Comparison of ENCODE assay signal across 13 mouse cellular contexts in the genomic region with DNA sequence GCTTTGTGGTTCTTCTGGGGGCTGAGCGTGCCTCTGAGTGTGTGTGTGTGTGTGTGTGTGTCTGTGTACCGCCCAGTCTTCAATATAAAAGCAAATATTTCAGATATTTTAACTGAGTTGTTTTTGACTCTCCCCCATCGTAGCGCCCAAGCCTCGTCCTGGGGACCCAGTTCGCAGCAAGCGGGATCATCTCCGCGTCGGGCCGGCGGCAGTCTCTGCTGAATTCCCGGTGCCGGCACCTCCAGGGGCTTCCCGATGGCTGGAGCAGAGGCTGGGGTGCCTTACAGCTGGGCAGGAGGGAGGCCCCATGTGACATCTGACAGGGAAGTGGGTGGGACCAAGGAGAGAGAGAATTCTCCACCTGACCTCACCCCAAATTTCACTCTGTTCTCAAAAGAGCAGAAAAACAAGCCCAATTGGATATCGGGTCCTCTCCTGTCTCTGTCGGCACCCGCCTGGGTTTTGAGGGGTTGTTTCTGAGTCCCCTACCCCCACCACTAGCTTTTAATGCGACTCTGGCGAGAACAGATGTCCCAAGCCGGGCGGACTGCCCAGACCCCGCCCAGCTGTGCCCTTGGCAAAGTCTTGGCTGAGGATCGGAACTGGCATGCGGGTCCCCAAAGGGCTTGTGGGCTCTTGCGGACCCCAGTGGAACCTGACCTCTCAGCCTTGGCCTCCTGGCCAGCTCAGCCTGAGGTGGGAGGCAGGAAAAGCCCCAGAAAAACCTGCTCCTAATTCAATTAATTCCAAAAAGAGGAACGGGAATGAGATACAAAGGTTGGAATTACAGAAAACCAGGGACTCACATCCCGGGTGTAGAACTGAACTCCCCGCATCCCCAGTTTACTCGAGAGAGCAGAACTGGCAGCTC. TPM values are rescaled to one million over a fixed set of nuclear protein-coding genes. Genes with fewer than 3 reads are reported as not detected.
A peak's percentile ranks its signal among the peaks of the same experiment; 100 is the strongest.
DNase-seq lines count a peak whose midpoint lies in the region; ATAC-seq and TF ChIP-seq lines count a peak whose summit lies in the region.
"Had no signal": no experiment of that assay in that cellular context is flagged by ENCODE, and none has a peak within 500 bp of the region (broad histone marks: within the 10 kb centered on the region; RNA-seq: fewer than 3 reads in every experiment).

No protein-coding gene starts in this region.

- ATAC-seq in midbrain, embryonic 14.5 days (ENCODE audit: low FRiP score, low TSS enrichment): no peak
- ATAC-seq in kidney, embryonic 16.5 days (ENCODE audit: low FRiP score, low TSS enrichment): no peak
- no peak for ATAC-seq in frontal cortex, adult (ENCODE audit: low TSS enrichment)

- DNase-seq in layer of hippocampus, adult 2 months (ENCODE audit: low spot score in 2 of 2): no peak
- no peak for DNase-seq in layer of hippocampus, adult 11-12 months (ENCODE audit: low spot score)
- peak; percentile 51 to 69 for DNase-seq in cerebellum, adult 18-20 months
- peak; percentile 16 for DNase-seq in forebrain, embryonic 10.5 days (ENCODE audit: extremely low spot score, low spot score)
- peak; percentile 58 for DNase-seq in midbrain, embryonic 14.5 days
- no peak for DNase-seq in heart, adult 18-20 months
- DNase-seq: kidney, adult 2 months; liver, embryonic 13.5 days had no signal

- no peaks in the 10 kb centered on the region for H3K36me3 ChIP-seq in forebrain, embryonic 10.5 days (replicated peaks)
- no peaks in the 10 kb centered on the region for H3K36me3 ChIP-seq in midbrain, embryonic 14.5 days (ENCODE audit: control insufficient read depth, insufficient read depth, low read length)
- H3K36me3 ChIP-seq in kidney, embryonic 16.5 days (ENCODE audit: insufficient read depth, low read length): no peaks in the 10 kb centered on the region
- H3K36me3 ChIP-seq: liver, embryonic 13.5 days had no signal

- 0 out of 2 replicates have a peak, but pooled peaks cover 4% of the 10 kb centered on the region for H3K4me1 ChIP-seq in forebrain, embryonic 10.5 days
- no peaks in the 10 kb centered on the region for H3K4me1 ChIP-seq in midbrain, embryonic 14.5 days (ENCODE audit: control insufficient read depth, insufficient read depth, low read length)
- H3K4me1 ChIP-seq in kidney, embryonic 16.5 days (ENCODE audit: insufficient read depth, low read length): no peaks in the 10 kb centered on the region
- H3K4me1 ChIP-seq: liver, embryonic 13.5 days had no signal

- H3K4me3 ChIP-seq in layer of hippocampus, adult 2 months: peak overlapping the region; percentile 51
- H3K4me3 ChIP-seq in forebrain, embryonic 10.5 days: no peak overlapping the region
- H3K4me3 ChIP-seq in midbrain, embryonic 14.5 days (replicated peaks; ENCODE audit: low read depth, low read length): no peak overlapping the region
- no peak overlapping the region for H3K4me3 ChIP-seq in kidney, embryonic 16.5 days (ENCODE audit: low read length)
- H3K4me3 ChIP-seq: liver, embryonic 13.5 days had no signal

- no peak for TF ChIP-seq CTCF in layer of hippocampus, adult 2 months (conservative IDR thresholded peaks at IDR 0.05)

- peak overlapping the region; percentile 97 for H3K27ac ChIP-seq in layer of hippocampus, adult 2 months
- no peak overlapping the region for H3K27ac ChIP-seq in forebrain, embryonic 10.5 days
- H3K27ac ChIP-seq in midbrain, embryonic 14.5 days (replicated peaks; ENCODE audit: low read depth, low read length): no peak overlapping the region
- no peak overlapping the region for H3K27ac ChIP-seq in kidney, embryonic 16.5 days (ENCODE audit: low read length)
- H3K27ac ChIP-seq: liver, embryonic 13.5 days had no signal

- peak overlapping the region; percentile 25; the same call in 1 of the 2 replicates for H3K4me2 ChIP-seq in midbrain, embryonic 14.5 days (ENCODE audit: low read length)
- H3K4me2 ChIP-seq in kidney, embryonic 16.5 days (replicated peaks; ENCODE audit: low read depth, low read length): no peak overlapping the region
- H3K4me2 ChIP-seq: liver, embryonic 13.5 days had no signal

- no peaks in the 10 kb centered on the region for H3K9me3 ChIP-seq in forebrain, embryonic 10.5 days
- H3K9me3 ChIP-seq in midbrain, embryonic 14.5 days (ENCODE audit: control insufficient read depth, low read length): no peaks in the 10 kb centered on the region
- H3K9me3 ChIP-seq in kidney, embryonic 16.5 days (ENCODE audit: low read length): no peaks in the 10 kb centered on the region
- H3K9me3 ChIP-seq: liver, embryonic 13.5 days had no signal

- WGBS in forebrain, embryonic 10.5 days: 1% methylated on average over 30 of the region's 30 CpGs
- WGBS in midbrain, embryonic 14.5 days: 1% methylated on average over 30 of the region's 30 CpGs
- 2% methylated on average over 30 of the region's 30 CpGs for WGBS in kidney, embryonic 16.5 days

- no peak overlapping the region for H3K9ac ChIP-seq in midbrain, embryonic 14.5 days (replicated peaks; ENCODE audit: low read length)
- H3K9ac ChIP-seq in kidney, embryonic 16.5 days (replicated peaks; ENCODE audit: low read length): no peak overlapping the region
- H3K9ac ChIP-seq: liver, embryonic 13.5 days had no signal

- peaks cover 100% of the 10 kb centered on the region for H3K27me3 ChIP-seq in forebrain, embryonic 10.5 days (ENCODE audit: poor library complexity, severe bottlenecking)
- peaks cover 99% of the 10 kb centered on the region for H3K27me3 ChIP-seq in midbrain, embryonic 14.5 days (ENCODE audit: control insufficient read depth, insufficient read depth, low read length)
- peaks cover 100% of the 10 kb centered on the region for H3K27me3 ChIP-seq in kidney, embryonic 16.5 days (ENCODE audit: insufficient read depth, low read length)

RNA-seq across cellular contexts. Expression of a gene that starts 8.4 kb away (rescaled TPM):
- total RNA-seq in layer of hippocampus, adult 2 months (2021): 100 to 1,000 TPM; 163 to 165 TPM
- polyA plus RNA-seq in forebrain, embryonic 10.5 days (2016; fragmentation: Nextera tagmentation; extraction: Ambion mirVana): 0.14 TPM in 1 of 2 replicates, not detected in the other
- polyA plus RNA-seq in midbrain, embryonic 14.5 days (2014; fragmentation: Nextera tagmentation; extraction: Ambion mirVana): 10.9 and 12.7 TPM in 2 replicates
- polyA plus RNA-seq in kidney, embryonic 16.5 days (2015; fragmentation: Nextera tagmentation; extraction: Ambion mirVana): not detected in 2 replicates
- total RNA-seq in heart, adult 18-20 months (2021): not detected
- total RNA-seq: gastrocnemius, adult 8-10 months; megakaryocyte, adult 5-6 weeks had no signal
- polyA plus RNA-seq: heart, postnatal 0 days; kidney, adult 2 months; liver, embryonic 13.5 days had no signal

RNA-seq across cellular contexts. Expression of a gene that starts 27.2 kb away (rescaled TPM):
- 10 to 100 TPM; 55.9 to 56.2 TPM for total RNA-seq in layer of hippocampus, adult 2 months (2021)
- polyA plus RNA-seq in forebrain, embryonic 10.5 days (2016; fragmentation: Nextera tagmentation; extraction: Ambion mirVana): 0.23 and 0.41 TPM in 2 replicates
- polyA plus RNA-seq in midbrain, embryonic 14.5 days (2014; fragmentation: Nextera tagmentation; extraction: Ambion mirVana): 0.95 and 1.2 TPM in 2 replicates
- 5.4 and 5.8 TPM in 2 replicates for polyA plus RNA-seq in kidney, embryonic 16.5 days (2015; fragmentation: Nextera tagmentation; extraction: Ambion mirVana)
- total RNA-seq in heart, adult 18-20 months (2021): 1 to 10 TPM; 4.3 to 5.1 TPM
- total RNA-seq: megakaryocyte, adult 5-6 weeks had no signal

RNA-seq across cellular contexts. Expression of a gene that starts 37.1 kb away (rescaled TPM):
- total RNA-seq in layer of hippocampus, adult 2 months (2021): 10 to 100 TPM; 32.9 to 35.5 TPM
- 39.8 and 41.0 TPM in 2 replicates for polyA plus RNA-seq in forebrain, embryonic 10.5 days (2016; fragmentation: Nextera tagmentation; extraction: Ambion mirVana)
- polyA plus RNA-seq in midbrain, embryonic 14.5 days (2014; fragmentation: Nextera tagmentation; extraction: Ambion mirVana): 34.5 and 36.0 TPM in 2 replicates
- 62.0 and 62.4 TPM in 2 replicates for polyA plus RNA-seq in kidney, embryonic 16.5 days (2015; fragmentation: Nextera tagmentation; extraction: Ambion mirVana)
- 10 to 100 TPM; 15.8 to 20.6 TPM for total RNA-seq in heart, adult 18-20 months (2021)

Comparison
In these comparisons a context has a peak if more than half of its experiments do, and no peak if none do; other contexts are left out.
1. DNase-seq: peak in cerebellum, adult 18-20 months (2 of 2), forebrain, embryonic 10.5 days (single experiment) and midbrain, embryonic 14.5 days (single experiment); none in layer of hippocampus, adult 2 months (0 of 2), layer of hippocampus, adult 11-12 months (single experiment) and heart, adult 18-20 months (0 of 2).
2. RNA of a gene that starts 8.4 kb away (polyA plus RNA-seq): 10.9 to 12.7 TPM in midbrain, embryonic 14.5 days; 0.14 TPM in forebrain, embryonic 10.5 days and not detected in kidney, embryonic 16.5 days; every median in the first group is over 10 times any median in the second.